Mouse (Mus musculus) embryonic fibroblast, embryonic 13.5 days (primary cell): Measurements from ENCODE around the gene Popdc2. TPM values are rescaled to one million over a fixed set of nuclear protein-coding genes. Genes with fewer than 3 reads are reported as not detected.

Source experiments
- H3K27ac ChIP-seq: 2 replicates; pipeline ENCODE4 v1.5.1; 2012; ENCODE audit warnings: low read length, control low read depth, inconsistent platforms; ENCODE audit not compliant: insufficient read depth
- H3K4me1 ChIP-seq: 2 replicates; pipeline ENCODE4 v1.6.1; 2011; ENCODE audit warnings: low read length; ENCODE audit not compliant: control insufficient read depth, insufficient read depth
- H3K4me3 ChIP-seq: 2 replicates; pipeline ENCODE4 v1.5.1; 2011; ENCODE audit warnings: mild to moderate bottlenecking, control low read depth, low read length; ENCODE audit not compliant: insufficient read depth
- CTCF ChIP-seq: IDR thresholded peaks from 2 replicates; pipeline ENCODE4 v1.5.1; 2011; ENCODE audit warnings: mild to moderate bottlenecking, control low read depth, low read length, moderate library complexity, borderline replicate concordance; ENCODE audit not compliant: insufficient read depth
- POLR2A ChIP-seq: IDR thresholded peaks from 2 replicates; pipeline ENCODE4 v1.6.1; 2011; ENCODE audit warnings: low read depth, mild to moderate bottlenecking, control low read depth, low read length, moderate library complexity
- polyA plus RNA-seq: library from polyadenylated mRNA; stranded (reverse); fragments of >200 nt; gene quantifications from 2 replicates; pipeline ENCODE4 v1.2.4, GENCODE M21; 2011; ENCODE audit warnings: low read depth; ENCODE audit not compliant: missing spikeins, insufficient read length

Popdc2 gene
- polyA plus RNA-seq, 1 experiment: 1.0 TPM

GRCm38 (mm10) chr16:38398266-38398665, 36.3 kb downstream of the Popdc2 start:
- H3K4me3 ChIP-seq: no peak overlapping the region
- TF ChIP-seq POLR2A (no peak), CTCF (no peak)
- H3K4me1 ChIP-seq: peaks cover 16% of the 10 kb centered on the region
- H3K27ac ChIP-seq: no peak overlapping the region

GRCm38 (mm10) chr16:38399076-38399475, 37.1 kb downstream of the Popdc2 start:
- TF ChIP-seq CTCF (no peak), POLR2A (no peak)
- H3K27ac ChIP-seq: no peak overlapping the region
- H3K4me1 ChIP-seq: peaks cover 16% of the 10 kb centered on the region
- no peak overlapping the region for H3K4me3 ChIP-seq

GRCm38 (mm10) chr16:38399531-38400231, 37.7 kb downstream of the Popdc2 start:
- H3K4me1 ChIP-seq: peaks cover 11% of the 10 kb centered on the region
- no peak overlapping the region for H3K27ac ChIP-seq
- H3K4me3 ChIP-seq: no peak overlapping the region
- TF ChIP-seq CTCF: no peak

GRCm38 (mm10) chr16:38400311-38400960, 38.4 kb downstream of the Popdc2 start:
- TF ChIP-seq POLR2A (no peak), CTCF (no peak)

GRCm38 (mm10) chr16:38401468-38401867, 39.5 kb downstream of the Popdc2 start:
- Histone ChIP-seq H3K4me3 (no peak overlapping the region), H3K27ac (no peak overlapping the region), H3K4me1 (peaks cover 4% of the 10 kb centered on the region; the same call in 1 of the 2 replicates)
- no peak for TF ChIP-seq CTCF
- no peak for TF ChIP-seq POLR2A

More at GRCm38 (mm10) chr16:38400311-38400960, 38.4 kb downstream of the Popdc2 start:
- Histone ChIP-seq H3K27ac (no peak overlapping the region), H3K4me1 (peaks cover 8% of the 10 kb centered on the region), H3K4me3 (no peak overlapping the region)

- TF ChIP-seq CTCF (no peak), POLR2A (no peak)
- H3K4me3 ChIP-seq: no peak overlapping the region
- H3K27ac ChIP-seq: no peak overlapping the region
- H3K4me1 ChIP-seq: peaks cover 3% of the 10 kb centered on the region; the same call in 1 of the 2 replicates
Observed at GRCm38 (mm10) chr16:38403639-38404038, 41.6 kb downstream of the Popdc2 start.

GRCm38 (mm10) chr16:38406293-38406692, 44.3 kb downstream of the Popdc2 start:
- H3K4me3 ChIP-seq: no peak overlapping the region
- no peaks in the 10 kb centered on the region for H3K4me1 ChIP-seq
- TF ChIP-seq POLR2A (no peak), CTCF (no peak)
- H3K27ac ChIP-seq: no peak overlapping the region

GRCm38 (mm10) chr16:38406708-38407107, 44.7 kb downstream of the Popdc2 start:
- Histone ChIP-seq H3K4me3 (no peak overlapping the region), H3K4me1 (no peaks in the 10 kb centered on the region), H3K27ac (no peak overlapping the region)
- TF ChIP-seq CTCF (no peak), POLR2A (no peak)

- no peak for TF ChIP-seq POLR2A
- TF ChIP-seq CTCF: no peak
- Histone ChIP-seq H3K4me1 (no peaks in the 10 kb centered on the region), H3K4me3 (no peak overlapping the region), H3K27ac (no peak overlapping the region)
Observed at GRCm38 (mm10) chr16:38407584-38407983, 45.6 kb downstream of the Popdc2 start.

GRCm38 (mm10) chr16:38408416-38408815, 46.4 kb downstream of the Popdc2 start:
- Histone ChIP-seq H3K4me3 (no peak overlapping the region), H3K27ac (no peak overlapping the region), H3K4me1 (no peaks in the 10 kb centered on the region)
- TF ChIP-seq CTCF: no peak
- no peak for TF ChIP-seq POLR2A
